23 mouse cellular contexts compared by ENCODE assay signal in genomic region chr12:7754861-7755260, GRCm38 (mm10).
"Had no signal": no experiment of that assay in that cellular context is flagged by ENCODE, and none has a peak within 500 bp of the region (broad histone marks: within the 10 kb centered on the region; RNA-seq: fewer than 3 reads in every experiment).

No protein-coding gene starts in this region.

- H3K4me3 ChIP-seq: limb, embryonic 12.5 days; limb, embryonic 15.5 days; midbrain, embryonic 12.5 days; midbrain, embryonic 15.5 days; neural tube, embryonic 12.5 days; neural tube, embryonic 15.5 days; stomach, embryonic 15.5 days had no signal

- H3K27me3 ChIP-seq: limb, embryonic 12.5 days; limb, embryonic 15.5 days; midbrain, embryonic 12.5 days; midbrain, embryonic 15.5 days; neural tube, embryonic 12.5 days; neural tube, embryonic 15.5 days; stomach, embryonic 15.5 days had no signal

- ATAC-seq: intestine, embryonic 16.5 days; liver, postnatal 0 days; lung, postnatal 0 days; midbrain, embryonic 15.5 days had no signal

- H3K36me3 ChIP-seq: limb, embryonic 12.5 days; limb, embryonic 15.5 days; midbrain, embryonic 12.5 days; midbrain, embryonic 15.5 days; neural tube, embryonic 12.5 days; neural tube, embryonic 15.5 days; stomach, embryonic 15.5 days had no signal

- H3K27ac ChIP-seq: limb, embryonic 12.5 days; limb, embryonic 15.5 days; liver, embryonic 14.5 days; macrophage; midbrain, embryonic 12.5 days; midbrain, embryonic 15.5 days; neural tube, embryonic 12.5 days; neural tube, embryonic 15.5 days; stomach, embryonic 15.5 days had no signal

- H3K4me1 ChIP-seq: neural tube, embryonic 12.5 days; stomach, embryonic 15.5 days had no signal

- H3K4me2 ChIP-seq: limb, embryonic 12.5 days; limb, embryonic 15.5 days; liver, embryonic 11.5 days; lung, embryonic 14.5 days; midbrain, embryonic 12.5 days; midbrain, embryonic 15.5 days; neural tube, embryonic 12.5 days; neural tube, embryonic 15.5 days; stomach, embryonic 15.5 days had no signal

- H3K9me3 ChIP-seq: limb, embryonic 12.5 days; limb, embryonic 15.5 days; midbrain, embryonic 12.5 days; midbrain, embryonic 15.5 days; neural tube, embryonic 12.5 days; neural tube, embryonic 15.5 days; stomach, embryonic 15.5 days had no signal

- DNase-seq: kidney, adult 18-20 months; kidney, adult 9 months; kidney, postnatal 14 days; kidney, postnatal 4 days; left cerebral cortex, postnatal 4 days; liver, postnatal 0 days; lung, embryonic 14.5 days; spleen, adult 18-20 months; thymus, adult 18-20 months; thymus, postnatal 14 days; thymus, postnatal 4 days had no signal

- H3K9ac ChIP-seq: limb, embryonic 12.5 days; limb, embryonic 15.5 days; liver, embryonic 14.5 days; liver, postnatal 0 days; lung, embryonic 14.5 days; midbrain, embryonic 12.5 days; midbrain, embryonic 15.5 days; neural tube, embryonic 12.5 days; neural tube, embryonic 15.5 days; stomach, embryonic 15.5 days had no signal
